Mouse (Mus musculus) liver, embryonic 18 days (tissue): ENCODE measurements around the gene Gm45234. TPM values are rescaled to one million over a fixed set of nuclear protein-coding genes. Genes with fewer than 3 reads are reported as not detected.

Source experiments
- polyA plus RNA-seq: library from polyadenylated mRNA; depleted of rRNA; stranded (reverse); fragments of >200 nt; gene quantifications from 2 replicates; pipeline ENCODE4 v1.2.3, GENCODE M21; 2012; rRNA removed

The Gm45234 gene
- polyA plus RNA-seq, result not detected in 2 replicates

DNA sequence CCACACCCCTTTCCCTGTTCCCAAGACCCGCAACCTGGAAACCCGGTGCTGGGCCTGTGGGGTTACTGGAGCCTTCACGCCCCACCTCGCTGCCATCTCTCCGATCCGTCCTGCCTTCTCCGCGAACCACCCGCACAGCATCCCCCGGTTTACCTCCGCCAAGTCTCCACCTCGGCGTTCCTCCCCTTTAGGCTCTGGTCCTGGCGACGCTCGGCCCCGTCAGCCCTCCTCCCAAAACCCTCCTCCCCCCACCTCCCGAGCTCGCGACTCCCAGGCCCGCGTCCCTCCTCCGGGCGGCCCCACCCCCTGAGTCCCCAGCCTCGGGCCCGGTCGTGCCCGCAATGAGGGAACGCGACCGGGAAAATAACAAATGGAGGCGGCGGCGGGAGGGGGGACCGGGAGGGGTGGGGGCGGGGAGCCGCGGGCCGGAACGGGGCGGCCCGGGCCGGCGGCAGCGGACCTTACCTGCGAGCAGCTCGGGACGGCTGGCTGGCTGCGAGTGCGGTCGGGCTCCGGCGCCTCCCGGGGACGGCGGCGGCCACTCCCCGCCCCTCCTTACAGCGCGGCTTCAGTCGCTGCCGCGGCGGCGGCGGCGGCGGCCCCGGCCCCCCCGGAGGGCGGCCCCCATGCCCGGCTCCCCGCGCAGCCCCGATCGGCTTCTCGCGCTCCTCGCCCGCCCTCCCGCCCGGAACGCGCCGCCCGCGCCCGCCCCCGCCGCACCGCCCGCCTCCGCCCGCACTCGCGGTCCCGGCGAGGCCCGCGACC, at the start of gene Gm45234, which contains the start of gene Atn1:
Gene Gm45234, minus strand, starts transcription at position 191 of the 765 bp plus-strand sequence.
Gene Atn1, minus strand, starts transcription at position 694 of the 765 bp plus-strand sequence.

DNA sequence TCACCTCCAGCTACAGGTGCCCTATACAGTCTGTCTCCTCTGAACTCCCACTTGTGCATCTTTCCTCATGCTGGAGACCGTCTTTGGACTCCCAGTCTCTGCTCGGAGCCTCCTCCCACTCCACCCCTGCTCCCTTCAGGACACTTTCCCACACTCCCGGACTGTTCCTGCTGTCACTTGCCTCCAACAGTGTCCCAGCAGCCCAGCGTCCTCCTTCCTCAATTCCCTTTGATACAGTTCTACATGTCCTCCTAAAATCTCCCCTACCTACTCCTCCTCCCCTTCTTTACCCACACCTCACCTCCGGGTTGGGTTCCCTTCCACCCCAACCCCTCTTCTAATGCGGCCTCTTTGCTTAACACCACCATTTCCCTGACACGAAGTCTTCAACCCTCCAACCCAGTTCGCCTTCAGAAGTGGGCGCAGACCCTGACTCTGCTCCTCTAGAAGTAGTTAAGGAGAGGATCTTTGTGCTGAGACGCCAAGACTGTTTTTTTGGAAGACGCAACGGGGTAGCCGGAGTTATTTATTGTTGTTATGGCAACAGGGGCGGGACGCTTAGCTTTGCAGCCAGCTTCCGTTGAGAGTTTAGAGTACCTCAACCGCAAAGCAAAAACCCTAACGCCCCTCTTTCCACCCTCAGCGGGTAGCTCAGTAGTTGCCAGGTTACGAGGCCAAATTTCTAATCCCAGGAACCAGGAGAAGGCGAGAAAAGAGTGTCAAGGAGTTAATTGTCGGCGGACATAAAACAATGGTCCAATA, 23.6 kb upstream of the Gm45234 start, which contains the start of gene Lrrc23:
Gene Lrrc23, minus strand, starts transcription at position 506 of the 762 bp plus-strand sequence.

DNA sequence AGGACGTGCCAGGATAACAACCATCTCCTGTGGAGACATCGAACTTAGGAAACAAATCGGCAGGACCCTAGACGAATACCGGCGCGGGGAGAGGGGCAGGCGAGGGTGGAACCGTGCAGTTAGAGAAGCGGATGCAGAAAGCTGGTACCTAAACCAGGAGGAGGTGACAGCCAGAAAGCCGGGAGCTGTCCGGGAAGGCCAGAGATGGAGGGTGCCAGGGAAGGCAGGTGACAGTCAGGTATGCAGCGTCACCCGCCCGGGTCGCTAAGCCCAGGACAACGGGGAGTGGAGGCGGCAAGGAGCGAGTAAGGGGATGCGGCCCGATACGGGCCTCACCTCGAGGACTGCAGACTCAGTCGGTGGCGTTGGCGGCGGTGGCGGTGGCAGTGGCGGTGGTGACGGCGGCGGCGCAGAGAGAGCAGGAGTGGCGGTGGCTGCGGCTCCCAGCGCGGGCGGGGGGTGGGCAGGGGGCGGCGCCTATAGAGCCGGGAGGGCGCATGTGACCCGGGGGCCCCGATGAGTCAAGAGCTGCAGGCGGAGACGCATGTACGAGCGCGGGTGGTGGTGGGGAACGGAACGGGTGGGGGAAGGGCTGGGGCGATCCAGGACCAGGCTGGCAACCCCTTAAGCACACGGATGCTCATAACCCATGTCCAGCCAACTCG, 13.4 kb upstream of the Gm45234 start, which contains the start of gene Eno2:
Gene Eno2, minus strand, starts transcription at position 573 of the 665 bp plus-strand sequence.

DNA sequence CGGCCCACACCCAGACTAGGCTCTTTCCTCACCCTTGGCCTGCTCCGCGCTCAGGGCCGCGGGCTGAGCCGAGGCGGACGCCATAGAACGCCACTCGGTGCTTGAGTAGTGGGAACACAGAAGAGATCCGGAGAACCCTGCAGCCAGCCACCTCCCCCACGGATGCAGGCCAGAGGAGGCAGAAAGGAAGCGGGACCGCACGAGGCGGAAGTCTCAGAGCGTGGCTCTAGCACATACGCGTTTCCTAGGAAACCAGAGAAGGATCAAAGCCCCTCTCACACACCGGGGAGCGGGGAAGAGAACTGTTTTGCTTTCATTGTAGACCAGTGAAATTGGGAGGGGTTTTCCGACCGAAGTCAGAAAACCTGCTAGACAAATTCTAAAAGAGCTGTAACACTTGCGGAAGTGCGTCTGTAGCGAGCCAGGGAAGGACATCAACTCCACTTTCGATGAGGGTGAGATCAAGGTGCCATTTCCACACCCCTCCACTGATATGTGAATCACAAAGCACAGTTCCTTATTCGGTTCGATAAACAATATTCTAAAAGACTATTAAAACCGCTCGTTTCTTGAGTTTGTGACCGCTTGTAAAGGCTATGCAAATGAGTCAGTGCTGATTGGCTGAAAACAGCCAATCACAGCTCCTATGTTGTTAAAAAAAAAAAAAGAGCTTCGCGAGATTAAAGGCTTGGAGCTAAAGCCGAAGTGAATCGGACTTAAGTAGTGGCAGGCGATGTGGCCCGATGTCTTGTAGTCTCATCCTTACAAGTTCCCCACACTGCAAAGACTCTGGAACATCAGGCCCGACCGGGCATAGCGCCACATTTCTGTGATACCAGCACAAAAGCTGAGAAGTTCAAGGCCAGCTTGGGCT, 14.7 kb downstream of the Gm45234 start, which contains the start of gene Grcc10:
Gene Grcc10, minus strand, starts transcription at position 487 of the 874 bp plus-strand sequence.

DNA sequence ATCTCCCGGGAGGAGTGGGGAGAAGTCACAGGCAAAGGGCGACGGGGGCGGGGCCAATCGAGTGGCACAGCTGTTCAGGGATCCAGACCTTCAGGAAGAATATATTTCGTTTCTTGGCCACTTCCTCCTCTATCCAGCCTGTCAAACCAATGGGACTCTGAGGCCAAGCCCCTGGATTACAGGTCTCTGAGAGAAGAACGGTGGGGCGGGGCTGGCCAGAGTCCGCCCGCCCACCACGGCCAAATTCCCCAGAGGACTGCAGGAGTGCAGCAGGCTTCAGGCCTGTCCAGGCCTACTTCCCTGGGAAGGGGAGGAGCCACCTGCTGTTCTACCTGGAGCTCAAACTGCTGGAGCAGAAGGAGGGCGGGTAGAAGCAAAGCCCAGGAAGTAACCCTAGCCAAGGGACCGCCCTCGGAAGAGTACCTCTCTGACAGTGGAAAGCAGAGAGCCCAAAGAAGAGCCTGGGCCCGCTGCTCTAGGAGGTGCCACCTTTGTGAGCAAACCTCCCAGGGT, 17.3 kb downstream of the Gm45234 start, which contains the start of gene Ptpn6:
Gene Ptpn6, minus strand, starts transcription at position 204 of the 513 bp plus-strand sequence.

DNA sequence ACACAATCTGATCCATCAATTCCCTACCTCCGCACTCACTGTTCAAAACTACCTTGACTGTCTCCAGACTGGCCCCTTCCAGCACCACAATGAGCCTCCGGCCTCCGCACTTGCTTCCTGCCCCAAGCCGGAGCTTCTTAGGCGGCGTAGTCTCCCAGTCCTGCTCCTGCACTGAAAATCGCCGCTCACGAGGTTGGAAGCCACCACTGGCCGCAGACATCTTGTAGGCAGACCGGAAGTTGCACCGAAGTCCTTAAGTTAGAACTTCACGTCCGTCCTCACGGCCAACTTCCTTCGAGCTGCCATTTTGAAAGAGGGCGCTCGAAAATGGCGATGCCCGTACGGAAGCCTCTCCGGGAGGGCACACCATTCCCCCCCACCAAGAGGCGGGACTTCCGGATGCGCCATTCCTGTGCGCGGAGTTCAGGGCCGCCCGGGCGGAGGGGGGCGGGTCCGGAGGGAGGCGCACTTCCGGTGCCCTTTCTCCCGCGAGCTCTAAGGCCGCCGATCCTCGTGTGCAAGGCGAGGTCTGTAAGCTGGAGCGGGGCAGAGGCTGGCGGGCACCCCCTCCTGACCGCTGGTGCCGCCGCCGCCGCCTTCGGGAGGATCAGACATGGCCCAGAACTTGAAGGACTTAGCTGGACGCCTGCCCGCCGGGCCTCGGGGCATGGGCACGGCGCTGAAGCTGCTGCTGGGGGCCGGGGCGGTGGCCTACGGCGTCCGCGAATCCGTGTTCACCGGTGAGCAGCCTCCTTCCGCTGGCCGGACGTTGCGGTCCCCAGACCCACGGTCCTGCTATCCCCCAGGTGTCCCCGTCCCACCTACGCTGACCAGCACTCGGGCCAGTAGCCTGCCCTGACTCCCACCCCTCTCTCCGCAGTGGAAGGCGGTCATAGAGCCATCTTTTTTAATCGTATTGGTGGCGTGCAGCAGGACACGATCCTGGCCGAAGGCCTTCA, 43.7 kb downstream of the Gm45234 start, which contains the start of the genes Emg1 and Phb2:
Gene Emg1, minus strand, starts transcription at position 355 of the 959 bp plus-strand sequence.
Gene Phb2, plus strand, starts transcription at position 513 of the 959 bp plus-strand sequence.

Other genes with a start within 250 kb of the Gm45234 start
- 29.2 and 33.8 TPM in 2 replicates for gene C1ra, start 243.6 kb downstream of the Gm45234 start, polyA plus RNA-seq
- 152 and 156 TPM in 2 replicates for gene C1s1, start 213.7 kb downstream of the Gm45234 start, polyA plus RNA-seq
- not detected in 2 replicates for gene C1rb, start 185.7 kb downstream of the Gm45234 start, polyA plus RNA-seq
- 0.01 TPM in 1 of 2 replicates, not detected in the other for gene C1s2, start 119.9 kb downstream of the Gm45234 start, polyA plus RNA-seq
- 144 and 183 TPM in 2 replicates for gene Lpcat3, start 93.0 kb downstream of the Gm45234 start, polyA plus RNA-seq
- 72.1 and 82.3 TPM in 2 replicates for gene Emg1, start 43.8 kb downstream of the Gm45234 start, polyA plus RNA-seq
- 119 and 130 TPM in 2 replicates for gene Phb2, start 43.7 kb downstream of the Gm45234 start, polyA plus RNA-seq
- gene Ptpn6, start 17.3 kb downstream of the Gm45234 start, polyA plus RNA-seq, result 33.5 and 37.1 TPM in 2 replicates
- gene Grcc10, start 14.6 kb downstream of the Gm45234 start, polyA plus RNA-seq, result 75.8 and 79.2 TPM in 2 replicates
- gene Atn1, start 503 bp upstream of the Gm45234 start, polyA plus RNA-seq, result 2.4 and 3.4 TPM in 2 replicates
- gene Eno2, start 13.7 kb upstream of the Gm45234 start, polyA plus RNA-seq, result 0.29 and 0.42 TPM in 2 replicates
- 0.05 and 0.06 TPM in 2 replicates for gene Lrrc23, start 23.7 kb upstream of the Gm45234 start, polyA plus RNA-seq
- 6.0 and 6.8 TPM in 2 replicates for gene Spsb2, start 52.6 kb upstream of the Gm45234 start, polyA plus RNA-seq
- gene Tpi1, start 58.3 kb upstream of the Gm45234 start, polyA plus RNA-seq, result 397 and 428 TPM in 2 replicates
- gene Usp5, start 73.5 kb upstream of the Gm45234 start, polyA plus RNA-seq, result 23.8 and 25.3 TPM in 2 replicates
- 76.5 and 80.3 TPM in 2 replicates for gene Cdca3, start 73.5 kb upstream of the Gm45234 start, polyA plus RNA-seq
- gene Gnb3, start 84.3 kb upstream of the Gm45234 start, polyA plus RNA-seq, result 0.02 and 0.03 TPM in 2 replicates
- 3.8 and 3.9 TPM in 2 replicates for gene P3h3, start 101.7 kb upstream of the Gm45234 start, polyA plus RNA-seq
- gene Gpr162, start 108.0 kb upstream of the Gm45234 start, polyA plus RNA-seq, result 0.04 and 0.06 TPM in 2 replicates
- 0.17 and 0.19 TPM in 2 replicates for gene Cd4, start 132.2 kb upstream of the Gm45234 start, polyA plus RNA-seq
- gene Lag3, start 155.7 kb upstream of the Gm45234 start, polyA plus RNA-seq, result 0.14 and 0.20 TPM in 2 replicates
- gene Ptms, start 164.1 kb upstream of the Gm45234 start, polyA plus RNA-seq, result 162 TPM in 2 replicates
- gene Mlf2, start 175.4 kb upstream of the Gm45234 start, polyA plus RNA-seq, result 101 and 113 TPM in 2 replicates
- gene Cops7a, start 209.5 kb upstream of the Gm45234 start, polyA plus RNA-seq, result 58.9 and 63.0 TPM in 2 replicates
- gene Pianp, start 240.7 kb upstream of the Gm45234 start, polyA plus RNA-seq, result 0.04 and 0.06 TPM in 2 replicates